Mouse (Mus musculus) CH12.LX (cell line): ENCODE measurements around the gene Dlg1. TPM values are rescaled to one million over a fixed set of nuclear protein-coding genes. Genes with fewer than 3 reads are reported as not detected.

Experiments used
- DNase-seq: peaks from one replicate; pipeline ENCODE4 v3.0.0-alpha.2; 2013; ENCODE audit errors: extremely low read depth
- H3K27ac ChIP-seq: 2 replicates; pipeline ENCODE4 v1.5.1; 2012; ENCODE audit warnings: low read depth, mild to moderate bottlenecking, control low read depth, moderate library complexity; ENCODE audit not compliant: insufficient read depth
- H3K27me3 ChIP-seq: replicated peaks from 2 replicates; pipeline ENCODE3; 2012; ENCODE audit warnings: inconsistent platforms
- H3K36me3 ChIP-seq, 2 experiments: replicated peaks in 1 of 2; 2 replicates each; pipeline versions ENCODE3 to v1.6.1; 2012; ENCODE audit warnings: inconsistent platforms in 1 of 2, low read length in 1 of 2, mild to moderate bottlenecking in 1 of 2, mixed read lengths in 1 of 2, moderate library complexity in 1 of 2; ENCODE audit not compliant: control insufficient read depth in 1 of 2, insufficient read depth in 1 of 2
- H3K4me1 ChIP-seq, 2 experiments: 2 replicates each; pipeline ENCODE4 v1.6.1; 2012; ENCODE audit warnings: inconsistent platforms in 1 of 2, moderate library complexity in 1 of 2; ENCODE audit not compliant: insufficient read depth in 2 of 2, control insufficient read depth in 1 of 2
- H3K4me2 ChIP-seq: 2 replicates; pipeline ENCODE4 v1.6.1; 2012; ENCODE audit warnings: low read depth, mild to moderate bottlenecking, control low read depth; ENCODE audit not compliant: poor library complexity, insufficient read depth, severe bottlenecking
- H3K4me3 ChIP-seq, 3 experiments: fragments of 150-350 bp in 1 of 3; sonication (generic) in 1 of 3; replicated peaks in 1 of 3; 2 replicates each; pipeline versions ENCODE3 to v1.5.1; 2011 to 2012; ENCODE audit warnings: low read depth in 2 of 3, low read length in 2 of 3, mild to moderate bottlenecking in 2 of 3, moderate library complexity in 2 of 3, control low read depth in 1 of 3, improper control_type of control experiment in 1 of 3, inconsistent platforms in 1 of 3, mixed read lengths in 1 of 3; ENCODE audit not compliant: poor library complexity in 1 of 3
- H3K79me2 ChIP-seq: replicated peaks from 2 replicates; pipeline ENCODE4 v1.6.1; 2012; ENCODE audit warnings: mild to moderate bottlenecking, moderate library complexity; ENCODE audit not compliant: control insufficient read depth, poor library complexity, insufficient read depth, severe bottlenecking; ENCODE audit errors: extremely low read depth
- H3K9ac ChIP-seq: 2 replicates; pipeline ENCODE4 v1.6.1; 2012; ENCODE audit warnings: low read depth, mild to moderate bottlenecking, control low read depth, moderate library complexity; ENCODE audit not compliant: insufficient read depth
- H3K9me3 ChIP-seq: replicated peaks from 2 replicates; pipeline ENCODE3; 2012; ENCODE audit warnings: low read length, inconsistent platforms, mixed read lengths
- CHD1 ChIP-seq: IDR thresholded peaks from 2 replicates; pipeline ENCODE4 v1.6.1; 2012; ENCODE audit warnings: low read depth, low read length, improper control_type of control experiment, inconsistent platforms
- CHD2 ChIP-seq: IDR thresholded peaks from 2 replicates; pipeline ENCODE4 v1.6.1; 2011; ENCODE audit warnings: low read length, improper control_type of control experiment
- E2F4 ChIP-seq: IDR thresholded peaks from 2 replicates; pipeline ENCODE4 v1.6.1; 2011; ENCODE audit warnings: low read depth, low read length, improper control_type of control experiment; ENCODE audit not compliant: insufficient replicate concordance
- ELF1 ChIP-seq: IDR thresholded peaks from 2 replicates; pipeline ENCODE4 v1.6.1; 2014; ENCODE audit warnings: low read depth, mild to moderate bottlenecking, inconsistent platforms, low read length, improper control_type of control experiment
- GABPA ChIP-seq: IDR thresholded peaks from 2 replicates; pipeline ENCODE4 v1.6.1; 2012; ENCODE audit warnings: low read depth, low read length, improper control_type of control experiment, inconsistent platforms; ENCODE audit not compliant: insufficient replicate concordance
- HCFC1 ChIP-seq: IDR thresholded peaks from 2 replicates; pipeline ENCODE4 v1.6.1; 2012; ENCODE audit warnings: low read depth, mild to moderate bottlenecking, inconsistent platforms, low read length, improper control_type of control experiment
- IRF4 ChIP-seq: IDR thresholded peaks from 2 replicates; pipeline ENCODE4 v1.6.1; 2014; ENCODE audit warnings: low read depth, mild to moderate bottlenecking, inconsistent platforms, low read length, improper control_type of control experiment
- MAZ ChIP-seq: IDR thresholded peaks from 2 replicates; pipeline ENCODE4 v1.6.1; 2012; ENCODE audit warnings: low read depth, mild to moderate bottlenecking, inconsistent platforms, low read length, improper control_type of control experiment, moderate library complexity
- MEF2A ChIP-seq: IDR thresholded peaks from 2 replicates; pipeline ENCODE4 v1.6.1; 2014; ENCODE audit warnings: low read depth, mild to moderate bottlenecking, inconsistent platforms, low read length, improper control_type of control experiment, borderline replicate concordance
- PAX5 ChIP-seq: IDR thresholded peaks from 2 replicates; pipeline ENCODE4 v1.6.1; 2012; ENCODE audit warnings: low read length, inconsistent platforms, mixed read lengths
- POLR2A ChIP-seq: IDR thresholded peaks from 2 replicates; pipeline ENCODE4 v1.6.1; 2011; ENCODE audit warnings: low read depth, mild to moderate bottlenecking, improper control_type of control experiment, low read length
- SIN3A ChIP-seq: IDR thresholded peaks from 2 replicates; pipeline ENCODE4 v1.6.1; 2012; ENCODE audit warnings: low read length, improper control_type of control experiment, inconsistent platforms
- USF1 ChIP-seq: IDR thresholded peaks from 2 replicates; pipeline ENCODE4 v1.6.1; 2014; ENCODE audit warnings: low read depth, mild to moderate bottlenecking, inconsistent platforms, low read length, improper control_type of control experiment
- USF2 ChIP-seq: conservative IDR thresholded peaks from 2 replicates; pipeline ENCODE4 v1.6.1; 2011; ENCODE audit warnings: low read depth, low read length, improper control_type of control experiment
- ZNF384 ChIP-seq: IDR thresholded peaks from 2 replicates; pipeline ENCODE4 v1.6.1; 2012; ENCODE audit warnings: low read depth, low read length, improper control_type of control experiment, inconsistent platforms
- dilution Hi-C: fragments of 300-500 bp; cut with MboI; formaldehyde crosslinking; loops from 2 replicates; pipeline ENCODE4 v1.14.3; 2020; ENCODE audit warnings: low sequenced_read_pairs; ENCODE audit not compliant: extremely low pct_unique_long_range_greater_than_20kb, extremely low pct_ligation_motif_present
- in situ Hi-C: fragments of 300-500 bp; cut with MboI; formaldehyde crosslinking; loops from 3 replicates; pipeline ENCODE4 v1.14.3; 2019; ENCODE audit warnings: low sequenced_read_pairs, low pct_ligation_motif_present, low pct_unique_long_range_greater_than_20kb, mixed read lengths
- polyA plus RNA-seq: library from polyadenylated mRNA; unstranded; fragments of >175 nt; gene quantifications from 2 replicates; pipeline ENCODE4 v1.2.1, GENCODE M21; 2012; ENCODE audit warnings: low read depth; ENCODE audit not compliant: insufficient read length
- total RNA-seq, 2 experiments: library from RNA; depleted of rRNA; stranded (reverse); fragments of 300-350 nt in 1 of 2; fragments of >200 nt in 1 of 2; gene quantifications; 2 replicates each; pipeline ENCODE4 v1.2.3; 2012 to 2014

The Dlg1 gene
- total and polyA plus RNA-seq, 3 experiments, result 29.0 to 47.9 (median 37.4) TPM

DNA sequence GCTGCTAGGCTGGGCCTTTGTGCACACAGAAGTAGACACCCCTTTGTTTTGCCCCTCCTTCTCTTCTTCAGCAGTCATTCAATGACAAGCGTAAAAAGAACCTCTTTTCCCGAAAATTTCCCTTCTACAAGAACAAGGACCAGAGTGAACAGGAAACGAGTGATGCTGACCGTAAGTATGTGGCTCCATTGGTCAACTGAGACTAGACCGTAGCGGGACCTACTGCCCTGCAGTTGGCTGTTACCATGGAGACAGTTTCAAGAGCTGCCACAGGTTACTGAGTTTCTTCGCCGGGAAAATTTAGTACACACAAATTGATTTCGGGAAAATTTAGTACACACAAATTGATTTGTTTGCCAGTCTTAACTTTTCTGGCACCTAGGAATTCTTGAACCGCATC lies 183.5 kb downstream of the Dlg1 start:
- H3K4me3 ChIP-seq, result no peak overlapping the region
- no peak overlapping the region for H3K27ac ChIP-seq
- dilution Hi-C loops, result no loop called here
- TF ChIP-seq GABPA (no peak), HCFC1 (no peak), CHD2 (no peak), USF1 (no peak), E2F4 (no peak), CHD1 (no peak), ELF1 (no peak), POLR2A (no peak), SIN3A (no peak)
- no peaks in the 10 kb centered on the region for H3K27me3 ChIP-seq
- H3K4me1 ChIP-seq, result peaks cover 0 to 46% of the 10 kb centered on the region in 2 experiments; a peak in 2 of 4 replicates
- no peak for DNase-seq
- in situ Hi-C loops, result no loop called here
- no peak overlapping the region for H3K9ac ChIP-seq
- no peaks in the 10 kb centered on the region for H3K9me3 ChIP-seq
- H3K4me2 ChIP-seq, result no peak overlapping the region
- no peaks in the 10 kb centered on the region for H3K79me2 ChIP-seq
- peaks cover 7 to 29% of the 10 kb centered on the region in 2 experiments for H3K36me3 ChIP-seq

GRCm38 (mm10) chr16:31863920-31864319 lies 200.7 kb downstream of the Dlg1 start:
- H3K36me3 ChIP-seq, result peaks cover 11 to 73% of the 10 kb centered on the region in 2 experiments
- no peaks in the 10 kb centered on the region for H3K27me3 ChIP-seq
- H3K4me2 ChIP-seq, result no peak overlapping the region
- H3K27ac ChIP-seq, result no peak overlapping the region
- H3K79me2 ChIP-seq, result no peaks in the 10 kb centered on the region
- no peak for DNase-seq
- in situ Hi-C loops (no loop called here), dilution Hi-C loops (no loop called here)
- H3K9ac ChIP-seq, result no peak overlapping the region
- peaks cover 0 to 11% of the 10 kb centered on the region in 2 experiments; a peak in 2 of 4 replicates for H3K4me1 ChIP-seq
- no peak overlapping the region for H3K4me3 ChIP-seq
- no peak for TF ChIP-seq MEF2A
- TF ChIP-seq, all 38 proteins: peak for 0
- H3K9me3 ChIP-seq, result peaks cover 8% of the 10 kb centered on the region

- Histone ChIP-seq H3K27ac (no peak overlapping the region), H3K4me2 (no peak overlapping the region), H3K36me3 (peaks cover 11 to 75% of the 10 kb centered on the region in 2 experiments), H3K9me3 (peaks cover 8% of the 10 kb centered on the region), H3K4me1 (peaks cover 0 to 11% of the 10 kb centered on the region in 2 experiments; a peak in 2 of 4 replicates), H3K79me2 (no peaks in the 10 kb centered on the region), H3K4me3 (no peak overlapping the region), H3K27me3 (no peaks in the 10 kb centered on the region), H3K9ac (no peak overlapping the region)
- in situ Hi-C loops, result no loop called here
- no peak for TF ChIP-seq CHD1
- no peak for TF ChIP-seq USF2
- TF ChIP-seq MAZ, result no peak
- no peak for TF ChIP-seq IRF4
- no peak for TF ChIP-seq PAX5
- 0 out of 2 replicates have a peak, but pooled peaks have one; percentile 9 for TF ChIP-seq ZNF384
- dilution Hi-C loops, result no loop called here
- DNase-seq, result no peak
Measured at GRCm38 (mm10) chr16:31865242-31865641, 202.0 kb downstream of the Dlg1 start.
